ENCODE assay signal across 8 mouse cellular contexts in genomic region chr12:86795838-86796232, GRCm38 (mm10).
DNase-seq lines count a peak whose midpoint lies in the region; ATAC-seq lines count a peak whose summit lies in the region.

No protein-coding gene starts in this region.

- no peaks in the 10 kb centered on the region for H3K9me3 ChIP-seq in embryonic facial prominence, embryonic 12.5 days
- no peaks in the 10 kb centered on the region for H3K9me3 ChIP-seq in kidney, embryonic 15.5 days (replicated peaks)
- no peaks in the 10 kb centered on the region for H3K9me3 ChIP-seq in liver, embryonic 13.5 days (replicated peaks)
- H3K9me3 ChIP-seq in neural tube, embryonic 11.5 days (ENCODE audit: control insufficient read depth, low read length): no peaks in the 10 kb centered on the region
- H3K9me3 ChIP-seq in stomach, embryonic 15.5 days: no peaks in the 10 kb centered on the region

- no peaks in the 10 kb centered on the region for H3K27me3 ChIP-seq in embryonic facial prominence, embryonic 12.5 days
- H3K27me3 ChIP-seq in kidney, embryonic 15.5 days: no peaks in the 10 kb centered on the region
- H3K27me3 ChIP-seq in liver, embryonic 13.5 days: no peaks in the 10 kb centered on the region
- H3K27me3 ChIP-seq in neural tube, embryonic 11.5 days (ENCODE audit: control insufficient read depth, insufficient read depth, low read length): no peaks in the 10 kb centered on the region
- no peaks in the 10 kb centered on the region for H3K27me3 ChIP-seq in stomach, embryonic 15.5 days (replicated peaks)

- 2% methylated on average over 4 of the region's 4 CpGs for WGBS in embryonic facial prominence, embryonic 12.5 days
- WGBS in kidney, embryonic 15.5 days: 4% methylated on average over 4 of the region's 4 CpGs
- WGBS in liver, embryonic 13.5 days (ENCODE audit: insufficient replicate concordance): 4% methylated on average over 4 of the region's 4 CpGs
- WGBS in neural tube, embryonic 11.5 days: 3% methylated on average over 4 of the region's 4 CpGs
- WGBS in stomach, embryonic 15.5 days: 4% methylated on average over 4 of the region's 4 CpGs

- H3K9ac ChIP-seq in embryonic facial prominence, embryonic 12.5 days: no peak overlapping the region
- H3K9ac ChIP-seq in kidney, embryonic 15.5 days: no peak overlapping the region
- H3K9ac ChIP-seq in liver, embryonic 13.5 days: no peak overlapping the region
- H3K9ac ChIP-seq in neural tube, embryonic 11.5 days (ENCODE audit: low read length): no peak overlapping the region
- no peak overlapping the region for H3K9ac ChIP-seq in stomach, embryonic 15.5 days

- ATAC-seq in embryonic facial prominence, embryonic 12.5 days (ENCODE audit: insufficient number of reproducible peaks, insufficient read depth, low FRiP score, low TSS enrichment): peak; percentile 35; the same call in 1 of the 2 replicates
- 0 out of 2 replicates have a peak, but pooled peaks have one; percentile 26 for ATAC-seq in kidney, embryonic 15.5 days (replicated peaks; ENCODE audit: low FRiP score)
- peak; percentile 80 for ATAC-seq in liver, embryonic 13.5 days (ENCODE audit: low read depth)
- ATAC-seq in neural tube, embryonic 11.5 days (ENCODE audit: insufficient read depth, low FRiP score, low TSS enrichment): peak; percentile 38; the same call in 1 of the 2 replicates
- ATAC-seq in stomach, embryonic 15.5 days (ENCODE audit: insufficient read depth, low FRiP score, low read depth): peak; percentile 47

- no peaks in the 10 kb centered on the region for H3K36me3 ChIP-seq in embryonic facial prominence, embryonic 12.5 days
- no peaks in the 10 kb centered on the region for H3K36me3 ChIP-seq in kidney, embryonic 15.5 days
- H3K36me3 ChIP-seq in liver, embryonic 13.5 days: no peaks in the 10 kb centered on the region
- H3K36me3 ChIP-seq in neural tube, embryonic 11.5 days (ENCODE audit: control insufficient read depth, insufficient read depth, low read length): no peaks in the 10 kb centered on the region
- H3K36me3 ChIP-seq in stomach, embryonic 15.5 days: no peaks in the 10 kb centered on the region

- H3K27ac ChIP-seq in embryonic facial prominence, embryonic 12.5 days: 0 out of 2 replicates have a peak overlapping the region, but pooled peaks have one; percentile 30
- H3K27ac ChIP-seq in kidney, embryonic 15.5 days: peak overlapping the region; percentile 38
- 0 out of 2 replicates have a peak overlapping the region, but pooled peaks have one; percentile 4 for H3K27ac ChIP-seq in liver, embryonic 13.5 days
- H3K27ac ChIP-seq in neural tube, embryonic 11.5 days (ENCODE audit: low read depth, low read length): no peak overlapping the region
- no peak overlapping the region for H3K27ac ChIP-seq in stomach, embryonic 15.5 days

- DNase-seq in B cell, adult 2 months: peak; percentile 90 to 91
- DNase-seq in adrenal gland, postnatal 25 days: peak; percentile 78
- peak; percentile 77 to 89 for DNase-seq in heart, adult 9 months (ENCODE audit: low spot score in 2 of 2)
- peak; percentile 74 for DNase-seq in liver, embryonic 13.5 days
- peak; percentile 86 for DNase-seq in neural tube, embryonic 11.5 days (ENCODE audit: low spot score)

- H3K4me2 ChIP-seq in embryonic facial prominence, embryonic 12.5 days (replicated peaks): no peak overlapping the region
- H3K4me2 ChIP-seq in kidney, embryonic 15.5 days: no peak overlapping the region
- no peak overlapping the region for H3K4me2 ChIP-seq in liver, embryonic 13.5 days
- no peak overlapping the region for H3K4me2 ChIP-seq in neural tube, embryonic 11.5 days (ENCODE audit: low read depth)
- no peak overlapping the region for H3K4me2 ChIP-seq in stomach, embryonic 15.5 days

- peaks cover 33% of the 10 kb centered on the region for H3K4me1 ChIP-seq in embryonic facial prominence, embryonic 12.5 days
- H3K4me1 ChIP-seq in kidney, embryonic 15.5 days: peaks cover 51% of the 10 kb centered on the region
- H3K4me1 ChIP-seq in liver, embryonic 13.5 days (replicated peaks): peaks cover 47% of the 10 kb centered on the region
- peaks cover 6% of the 10 kb centered on the region for H3K4me1 ChIP-seq in neural tube, embryonic 11.5 days (ENCODE audit: control insufficient read depth, insufficient read depth, low read length)
- H3K4me1 ChIP-seq in stomach, embryonic 15.5 days: peaks cover 21% of the 10 kb centered on the region

- no peak overlapping the region for H3K4me3 ChIP-seq in embryonic facial prominence, embryonic 12.5 days
- H3K4me3 ChIP-seq in kidney, embryonic 15.5 days (replicated peaks): no peak overlapping the region
- no peak overlapping the region for H3K4me3 ChIP-seq in liver, embryonic 13.5 days (replicated peaks)
- H3K4me3 ChIP-seq in neural tube, embryonic 11.5 days (ENCODE audit: low read depth, low read length): no peak overlapping the region
- H3K4me3 ChIP-seq in stomach, embryonic 15.5 days (replicated peaks): no peak overlapping the region

Comparison
In these comparisons a context has a peak if more than half of its experiments do, and no peak if none do; other contexts are left out.
1. ATAC-seq: peak in every context shown above with its lines; median percentile 80 in liver, embryonic 13.5 days; 47 in stomach, embryonic 15.5 days; 38 in neural tube, embryonic 11.5 days; 35 in embryonic facial prominence, embryonic 12.5 days; 26 in kidney, embryonic 15.5 days.
2. H3K27ac ChIP-seq: peak in embryonic facial prominence, embryonic 12.5 days (single experiment), kidney, embryonic 15.5 days (single experiment) and liver, embryonic 13.5 days (single experiment); none in neural tube, embryonic 11.5 days (single experiment) and stomach, embryonic 15.5 days (single experiment).
3. Peak in every context shown above with its lines, with median percentiles within 50 percentile points of each other: DNase-seq.